Mouse (Mus musculus): Measurements from ENCODE around the gene Pdzd2.

- TF ChIP-seq POLR2A (IDR thresholded peaks at IDR 0.05; ENCODE audit: control insufficient read depth, extremely low read depth, insufficient read depth, low read length, poor library complexity) (no peak), CTCF (IDR thresholded peaks at IDR 0.05; ENCODE audit: borderline replicate concordance, control insufficient read depth, extremely low read depth, insufficient read depth, low read length, poor library complexity) (no peak)
These were observed 191.0 kb downstream of the Pdzd2 start for GRCm38 (mm10) chr15:12548696-12549095.
